Mouse (Mus musculus): Measurements from ENCODE around the gene Zfp324. TPM values are rescaled to one million over a fixed set of nuclear protein-coding genes. Genes with fewer than 3 reads are reported as not detected.
"Not testable (repeated sequence)": the region's sequence is repeated elsewhere in the genome, so short reads cannot be mapped to it uniquely, and the experiment has no call there.

Zfp324 gene
- polyA plus RNA-seq, 1 experiment, result 4.6 TPM

GRCm38 (mm10) chr7:12927191-12927680 lies 38.4 kb upstream of the Zfp324 start, which contains the start of gene Rnf225:
Gene Rnf225 (plus strand): TSS chr7:12927416.
- Histone ChIP-seq H3K79me2 (ENCODE audit: control insufficient read depth, insufficient read depth) (peaks cover 32% of the 10 kb centered on the region), H3ac (ENCODE audit: control insufficient read depth, insufficient read length, low read depth) (no peak within 1 kb of the TSS), H3K36me3 (ENCODE audit: control insufficient read depth, insufficient read depth) (peaks cover 45% of the 10 kb centered on the region), H3K4me3 (ENCODE audit: insufficient read depth, poor library complexity, severe bottlenecking) (no peak within 1 kb of the TSS), H3K27me3 (ENCODE audit: control insufficient read depth, insufficient read depth, insufficient read length) (no peaks in the 10 kb centered on the region), H3K79me3 (ENCODE audit: low read depth) (peaks cover 30% of the 10 kb centered on the region)
- TF ChIP-seq CEBPB (IDR thresholded peaks at IDR 0.05; ENCODE audit: low read depth), result no peak
- TF ChIP-seq FOSL1 (IDR thresholded peaks at IDR 0.05; ENCODE audit: insufficient read depth, low read length, poor library complexity, severe bottlenecking), result no peak
- no peak for TF ChIP-seq CTCF (IDR thresholded peaks at IDR 0.05; ENCODE audit: control insufficient read depth, insufficient read depth, insufficient read length)
- TF ChIP-seq MAX (IDR thresholded peaks at IDR 0.05), result no peak
- no peak for TF ChIP-seq MYOG (IDR thresholded peaks at IDR 0.05; ENCODE audit: control insufficient read depth, extremely low read depth, insufficient read length)
- no peak for TF ChIP-seq MYOD1 (IDR thresholded peaks at IDR 0.05; ENCODE audit: control insufficient read depth, insufficient read length, low read depth)
- no peak for TF ChIP-seq USF1 (IDR thresholded peaks at IDR 0.05; ENCODE audit: low read depth)

DNA sequence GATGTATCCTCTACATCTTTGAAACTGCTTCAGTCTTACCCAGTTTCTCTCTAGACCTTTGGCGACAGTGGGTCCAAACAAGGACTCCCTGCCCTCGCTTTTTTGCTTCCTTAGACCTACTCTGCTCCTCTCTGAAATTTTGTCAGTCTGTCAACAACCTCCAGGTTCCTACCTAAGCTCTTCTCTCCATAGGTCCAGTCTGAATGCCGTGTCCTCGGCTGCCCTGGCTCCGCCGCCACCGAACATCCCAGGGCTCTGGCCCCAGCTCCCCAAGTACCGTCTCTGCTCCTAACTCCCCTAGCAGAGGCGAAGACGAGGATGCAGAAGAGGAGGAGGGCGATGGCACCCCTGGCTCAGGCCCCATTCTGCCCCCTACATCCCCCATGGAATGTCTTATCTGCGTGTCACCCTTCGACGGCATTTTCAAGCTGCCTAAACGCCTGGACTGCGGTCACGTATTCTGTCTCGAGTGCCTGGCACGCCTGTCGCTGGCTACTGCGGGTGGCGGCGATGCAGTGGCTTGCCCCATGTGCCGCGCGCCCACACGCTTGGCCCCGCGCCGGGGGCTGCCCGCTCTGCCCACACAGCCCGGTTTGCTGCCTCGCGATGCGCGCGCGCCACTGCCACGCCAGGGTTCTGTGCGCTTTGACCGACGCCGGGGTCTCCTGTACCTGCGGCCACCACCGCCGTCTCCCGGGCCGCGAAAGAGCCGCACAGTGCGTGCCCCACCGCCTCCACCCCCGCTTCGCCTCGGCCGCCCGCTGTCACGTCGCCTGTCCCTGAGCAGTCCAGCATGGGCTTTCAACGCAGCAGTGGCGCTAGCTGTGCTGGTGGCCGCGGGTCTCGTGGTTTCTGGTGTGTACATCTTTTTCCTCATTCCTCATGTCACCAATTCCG lies 37.7 kb upstream of the Zfp324 start:
- no peaks in the 10 kb centered on the region for H3K27me3 ChIP-seq (ENCODE audit: control insufficient read depth, insufficient read depth, insufficient read length)
- no peak for TF ChIP-seq USF1 (IDR thresholded peaks at IDR 0.05; ENCODE audit: low read depth)
- peak; percentile 92 for TF ChIP-seq MYOG (IDR thresholded peaks at IDR 0.05; ENCODE audit: control insufficient read depth, extremely low read depth, insufficient read length)

DNA sequence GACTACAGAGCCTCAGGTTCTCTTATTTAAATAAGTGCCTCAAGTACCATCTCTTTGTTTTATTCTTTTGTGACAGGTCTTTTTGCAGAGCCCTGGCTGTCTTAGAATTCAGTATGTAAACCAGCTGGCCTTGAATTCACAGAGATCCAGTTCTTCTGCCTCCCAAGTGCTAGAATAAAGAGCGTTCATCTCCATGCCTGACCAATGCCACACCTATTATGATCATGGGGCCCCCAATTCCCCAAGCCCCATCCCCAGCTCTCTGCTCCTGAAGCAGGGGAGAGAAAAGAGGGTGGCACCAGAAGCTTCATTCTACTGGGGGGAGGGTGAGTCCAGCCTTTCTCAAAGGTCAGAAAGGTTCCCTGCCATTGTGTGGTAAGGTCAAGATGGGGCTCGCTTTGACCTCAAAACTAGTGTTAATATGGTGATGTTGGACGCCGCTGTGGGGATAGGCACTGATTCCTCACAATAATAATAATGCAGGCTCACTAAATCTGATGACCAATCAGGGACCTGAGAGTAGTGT lies 32.0 kb upstream of the Zfp324 start:
- Histone ChIP-seq H3K27me3 (ENCODE audit: control insufficient read depth, insufficient read depth, insufficient read length) (no peaks in the 10 kb centered on the region), H3K79me2 (ENCODE audit: control insufficient read depth, insufficient read depth) (no peaks in the 10 kb centered on the region), H3K4me3 (ENCODE audit: insufficient read depth, poor library complexity, severe bottlenecking) (no peak overlapping the region), H3K36me3 (ENCODE audit: control insufficient read depth, insufficient read depth) (no peaks in the 10 kb centered on the region), H3K79me3 (ENCODE audit: low read depth) (no peaks in the 10 kb centered on the region), H3ac (ENCODE audit: control insufficient read depth, insufficient read length, low read depth) (no peak overlapping the region)
- TF ChIP-seq CTCF (IDR thresholded peaks at IDR 0.05; ENCODE audit: control insufficient read depth, insufficient read depth, insufficient read length), result no peak
- no peak for TF ChIP-seq MYOD1 (IDR thresholded peaks at IDR 0.05; ENCODE audit: control insufficient read depth, insufficient read length, low read depth)

More for the DNA sequence above, 37.7 kb upstream of the Zfp324 start:
- Histone ChIP-seq H3ac (ENCODE audit: control insufficient read depth, insufficient read length, low read depth) (no peak overlapping the region), H3K79me2 (ENCODE audit: control insufficient read depth, insufficient read depth) (peaks cover 25% of the 10 kb centered on the region), H3K79me3 (ENCODE audit: low read depth) (peaks cover 23% of the 10 kb centered on the region), H3K4me3 (ENCODE audit: insufficient read depth, poor library complexity, severe bottlenecking) (no peak overlapping the region), H3K36me3 (ENCODE audit: control insufficient read depth, insufficient read depth) (peaks cover 40% of the 10 kb centered on the region)

GRCm38 (mm10) chr7:12934808-12935207 lies 30.8 kb upstream of the Zfp324 start:
- no peaks in the 10 kb centered on the region for H3K36me3 ChIP-seq (ENCODE audit: control insufficient read depth, insufficient read depth)
- no peaks in the 10 kb centered on the region for H3K79me3 ChIP-seq (ENCODE audit: low read depth)
- H3K4me3 ChIP-seq (ENCODE audit: insufficient read depth, poor library complexity, severe bottlenecking), result no peak overlapping the region
- no peak for TF ChIP-seq USF1 (IDR thresholded peaks at IDR 0.05; ENCODE audit: low read depth)
- TF ChIP-seq MAX (IDR thresholded peaks at IDR 0.05), result no peak
- no peak for TF ChIP-seq MYOD1 (IDR thresholded peaks at IDR 0.05; ENCODE audit: control insufficient read depth, insufficient read length, low read depth)
- TF ChIP-seq CEBPB (IDR thresholded peaks at IDR 0.05; ENCODE audit: low read depth), result no peak
- no peak for TF ChIP-seq FOSL1 (IDR thresholded peaks at IDR 0.05; ENCODE audit: insufficient read depth, low read length, poor library complexity, severe bottlenecking)
- no peak for TF ChIP-seq MYOG (IDR thresholded peaks at IDR 0.05; ENCODE audit: control insufficient read depth, extremely low read depth, insufficient read length)
- no peak for TF ChIP-seq CTCF (IDR thresholded peaks at IDR 0.05; ENCODE audit: control insufficient read depth, insufficient read depth, insufficient read length)
- H3ac ChIP-seq (ENCODE audit: control insufficient read depth, insufficient read length, low read depth), result no peak overlapping the region
- H3K79me2 ChIP-seq (ENCODE audit: control insufficient read depth, insufficient read depth), result no peaks in the 10 kb centered on the region
- no peaks in the 10 kb centered on the region for H3K27me3 ChIP-seq (ENCODE audit: control insufficient read depth, insufficient read depth, insufficient read length)

DNA sequence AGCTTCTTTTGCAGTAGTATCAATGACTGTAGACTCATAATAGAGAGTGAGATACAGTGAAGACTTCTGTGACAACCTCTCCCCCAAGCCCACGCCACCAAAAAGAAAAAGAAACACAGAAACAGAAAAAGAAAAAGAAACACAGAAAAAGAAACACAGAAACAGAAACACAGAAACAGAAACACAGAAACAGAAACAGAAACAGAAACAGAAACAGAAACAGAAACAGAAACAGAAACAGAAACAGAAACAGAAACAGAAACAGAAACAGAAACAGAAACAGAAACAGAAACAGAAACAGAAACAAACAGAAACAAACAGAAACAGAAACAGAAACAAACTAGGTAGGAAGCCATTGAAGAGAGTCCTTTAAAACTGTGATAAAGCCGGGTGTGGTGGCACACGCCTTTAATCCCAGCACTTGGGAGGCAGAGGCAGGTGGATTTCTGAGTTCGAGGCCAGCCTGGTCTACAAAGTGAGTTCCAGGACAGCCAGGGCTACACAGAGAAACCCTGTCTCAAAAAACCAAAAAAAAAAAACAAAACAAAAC lies 28.3 kb upstream of the Zfp324 start:
- H3K79me2 ChIP-seq (ENCODE audit: control insufficient read depth, insufficient read depth); H3K36me3 ChIP-seq (ENCODE audit: control insufficient read depth, insufficient read depth); H3K4me3 ChIP-seq (ENCODE audit: insufficient read depth, poor library complexity, severe bottlenecking); H3ac ChIP-seq (ENCODE audit: control insufficient read depth, insufficient read length, low read depth); H3K79me3 ChIP-seq (ENCODE audit: low read depth); H3K27me3 ChIP-seq (ENCODE audit: control insufficient read depth, insufficient read depth, insufficient read length): not testable (repeated sequence)

GRCm38 (mm10) chr7:12940599-12940998 lies 25.0 kb upstream of the Zfp324 start:
- Histone ChIP-seq H3ac (ENCODE audit: control insufficient read depth, insufficient read length, low read depth) (no peak overlapping the region), H3K36me3 (ENCODE audit: control insufficient read depth, insufficient read depth) (no peaks in the 10 kb centered on the region), H3K4me3 (ENCODE audit: insufficient read depth, poor library complexity, severe bottlenecking) (no peak overlapping the region), H3K27me3 (ENCODE audit: control insufficient read depth, insufficient read depth, insufficient read length) (no peaks in the 10 kb centered on the region), H3K79me2 (ENCODE audit: control insufficient read depth, insufficient read depth) (no peaks in the 10 kb centered on the region), H3K79me3 (ENCODE audit: low read depth) (no peaks in the 10 kb centered on the region)
- TF ChIP-seq MYOG (IDR thresholded peaks at IDR 0.05; ENCODE audit: control insufficient read depth, extremely low read depth, insufficient read length) (no peak), USF1 (IDR thresholded peaks at IDR 0.05; ENCODE audit: low read depth) (no peak), CTCF (IDR thresholded peaks at IDR 0.05; ENCODE audit: control insufficient read depth, insufficient read depth, insufficient read length) (no peak), MAX (IDR thresholded peaks at IDR 0.05) (no peak), MYOD1 (IDR thresholded peaks at IDR 0.05; ENCODE audit: control insufficient read depth, insufficient read length, low read depth) (no peak), CEBPB (IDR thresholded peaks at IDR 0.05; ENCODE audit: low read depth) (no peak), FOSL1 (IDR thresholded peaks at IDR 0.05; ENCODE audit: insufficient read depth, low read length, poor library complexity, severe bottlenecking) (no peak)
